Mouse (Mus musculus): Measurements from ENCODE around the gene Rbm33. TPM values are rescaled to one million over a fixed set of nuclear protein-coding genes. Genes with fewer than 3 reads are reported as not detected.
A peak's percentile ranks its signal among the peaks of the same experiment; 100 is the strongest.

Rbm33 gene
- 10 to 100 TPM; 81.4 to 86.4 TPM for total RNA-seq (2021)
- long read RNA-seq, experiment 1, partial matches to known transcripts = 1 of 7 reads
- long read RNA-seq, experiment 1, other reads (novel, unspliced or antisense) = 4 of 7 reads
- long read RNA-seq, experiment 2, transcript Rbm33-201 (7 exons, 3,955 nt) = major isoform, 7 of 22 reads
- long read RNA-seq, experiment 2, partial matches to known transcripts = 7 of 22 reads
- long read RNA-seq, experiment 2, other reads (novel, unspliced or antisense) = 7 of 22 reads

DNA sequence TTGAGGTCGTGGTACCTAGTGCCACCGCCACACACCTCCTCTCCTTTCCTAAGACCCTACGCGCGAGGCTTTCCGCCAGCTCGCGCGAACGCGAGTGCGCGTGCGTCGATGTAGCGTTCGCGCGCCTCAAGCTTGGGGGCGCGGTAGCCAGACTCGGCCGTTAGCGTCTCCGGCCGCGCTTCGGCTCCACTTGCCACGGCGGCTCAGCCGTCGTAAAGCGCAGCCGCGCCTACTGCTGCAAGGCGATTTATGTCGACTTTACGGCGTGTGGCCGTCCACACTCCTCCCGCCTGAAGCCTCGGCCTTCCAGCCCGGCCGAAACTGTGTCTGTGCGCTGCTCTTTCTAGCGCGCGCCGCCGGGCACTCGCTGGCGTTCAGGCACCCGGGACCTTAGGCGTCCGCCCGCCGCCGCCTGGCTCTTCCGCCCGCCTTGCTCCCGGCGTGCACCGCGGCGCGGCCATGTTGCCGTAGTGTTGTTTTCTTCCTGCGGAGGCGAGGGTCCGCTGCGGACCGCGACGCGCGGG, at the start of gene Rbm33:
TSS of gene Rbm33 (plus strand) at position 400 of the 524 bp plus-strand sequence.
- DNase-seq (ENCODE audit: low spot score in 2 of 2) = peak in 1 of 2 experiments; percentile 52

DNA sequence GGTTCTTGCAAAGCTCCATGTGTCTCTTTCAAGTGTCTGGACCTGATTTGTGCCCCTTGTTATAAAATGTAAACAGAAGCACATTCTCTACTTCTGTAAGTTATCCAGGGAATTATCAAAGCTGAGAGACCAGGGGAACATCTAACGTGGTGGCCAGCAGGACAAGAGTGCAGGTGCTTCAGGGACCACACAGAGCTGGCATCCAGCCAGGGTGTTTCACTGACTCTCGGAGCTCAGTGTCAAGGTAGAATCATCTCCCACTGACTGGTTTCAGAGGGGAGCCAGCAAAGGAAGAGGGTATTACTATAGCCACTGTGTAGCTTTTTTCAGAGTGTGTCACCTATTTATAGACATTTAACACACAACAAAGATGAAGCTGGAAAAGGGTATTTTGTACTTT, 49.3 kb upstream of the Rbm33 start:
- DNase-seq (ENCODE audit: low spot score in 2 of 2) = no peak

GRCm38 (mm10) chr5:28269469-28269991, 47.4 kb upstream of the Rbm33 start:
- no peak for DNase-seq (ENCODE audit: low spot score in 2 of 2)

GRCm38 (mm10) chr5:28272836-28273235, 44.1 kb upstream of the Rbm33 start:
- DNase-seq (ENCODE audit: low spot score in 2 of 2) = no peak

- no peak for DNase-seq (ENCODE audit: low spot score in 2 of 2)
These were observed 39.6 kb upstream of the Rbm33 start for GRCm38 (mm10) chr5:28277279-28277678.

GRCm38 (mm10) chr5:28289111-28289510, 27.8 kb upstream of the Rbm33 start:
- DNase-seq (ENCODE audit: low spot score in 2 of 2) = no peak

GRCm38 (mm10) chr5:28290630-28291029, 26.3 kb upstream of the Rbm33 start:
- DNase-seq (ENCODE audit: low spot score in 2 of 2) = no peak

DNA sequence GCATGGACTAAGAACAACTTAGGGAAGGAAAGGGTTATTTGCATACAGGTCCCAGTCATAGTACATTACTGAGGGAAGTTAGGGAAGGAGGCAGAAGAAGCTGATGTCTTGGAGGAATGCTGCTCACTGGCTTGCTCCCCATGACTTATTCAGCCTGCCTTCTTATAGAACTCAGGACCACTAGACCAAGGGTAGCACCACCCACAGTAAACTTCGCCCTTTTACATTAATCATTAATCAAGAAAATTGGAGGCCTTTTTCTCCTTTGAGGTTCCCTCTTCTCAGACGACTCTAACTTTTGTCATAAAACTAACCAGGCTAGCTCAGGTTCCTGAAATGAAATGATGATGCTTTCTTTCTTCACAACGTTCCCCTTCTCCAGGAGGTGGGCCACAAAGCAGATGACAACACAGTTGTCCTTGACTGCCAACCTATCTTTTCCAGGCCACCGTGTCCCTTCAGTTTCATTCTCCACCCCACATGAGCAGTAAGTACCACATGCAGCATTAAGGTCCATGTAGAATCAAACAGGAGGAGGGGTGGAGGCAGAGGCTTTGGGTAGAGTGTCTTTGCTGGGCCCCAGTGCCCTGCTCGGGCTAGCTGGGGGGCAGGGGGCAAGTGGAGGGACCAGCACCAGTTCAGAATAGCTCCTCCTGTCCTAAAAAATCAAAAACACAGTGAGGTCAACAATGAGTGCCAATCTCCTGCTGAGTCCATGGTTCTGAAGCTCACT, 25.6 kb upstream of the Rbm33 start:
- no peak for DNase-seq (ENCODE audit: low spot score in 2 of 2)

DNA sequence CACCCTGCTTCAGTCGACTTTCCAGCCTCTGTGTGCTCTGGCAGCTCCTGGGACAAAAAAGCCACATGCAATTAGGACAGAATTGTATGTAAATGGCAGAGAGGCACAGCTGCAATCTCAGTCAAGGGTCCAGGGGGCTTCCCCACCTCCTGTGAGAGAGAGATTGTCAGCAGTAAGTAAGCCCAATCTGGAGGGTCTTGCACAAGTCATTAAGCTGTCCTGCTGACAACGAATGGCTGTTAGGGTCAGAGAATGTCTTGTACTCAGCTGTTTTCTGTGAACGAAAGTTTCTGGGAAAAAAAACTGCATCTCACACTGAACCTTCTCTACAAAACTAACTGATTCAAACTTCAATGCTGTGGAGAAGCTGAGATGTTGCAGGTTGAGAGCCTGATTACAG, 24.6 kb upstream of the Rbm33 start:
- no peak for DNase-seq (ENCODE audit: low spot score in 2 of 2)

DNA sequence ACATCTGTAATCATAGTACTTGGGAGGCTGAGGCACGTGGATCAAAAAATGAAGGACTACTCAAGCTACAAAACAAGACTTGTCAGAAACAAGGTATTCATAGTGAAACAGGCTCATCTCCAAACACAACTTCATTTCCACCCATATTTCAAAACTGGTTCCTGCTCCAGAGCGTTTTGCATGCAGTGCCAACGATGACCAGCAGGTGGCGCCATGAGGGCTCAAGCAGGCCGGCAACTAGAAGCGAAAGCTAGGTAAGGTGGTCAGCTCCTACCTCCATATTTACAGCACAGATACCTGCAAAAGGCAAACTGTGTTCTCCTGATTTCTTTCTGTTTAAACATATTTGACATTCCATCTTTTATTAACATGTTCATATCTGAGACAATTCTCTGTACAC, 22.9 kb upstream of the Rbm33 start:
- DNase-seq (ENCODE audit: low spot score in 2 of 2) = peak; percentile 66 to 73

DNA sequence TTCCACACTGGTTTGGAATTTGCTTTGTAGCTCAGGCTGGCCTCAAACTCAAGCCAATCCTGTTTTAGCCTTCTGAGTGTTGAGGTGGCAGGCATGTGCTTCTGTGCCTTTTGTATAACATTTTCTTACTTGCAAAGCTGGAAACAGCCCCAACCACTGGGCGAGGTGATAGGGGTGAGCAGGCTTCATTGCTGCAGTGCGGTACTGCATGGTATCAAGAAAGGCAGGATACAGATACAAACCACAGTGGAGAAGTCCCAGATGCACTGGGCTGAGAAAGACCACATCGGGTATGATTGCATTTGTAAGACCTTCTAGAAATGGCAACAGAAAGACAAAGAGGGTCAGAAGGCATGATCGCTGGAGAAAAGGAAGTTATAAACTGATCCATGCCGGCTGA, 18.8 kb upstream of the Rbm33 start:
- no peak for DNase-seq (ENCODE audit: low spot score in 2 of 2)

DNA sequence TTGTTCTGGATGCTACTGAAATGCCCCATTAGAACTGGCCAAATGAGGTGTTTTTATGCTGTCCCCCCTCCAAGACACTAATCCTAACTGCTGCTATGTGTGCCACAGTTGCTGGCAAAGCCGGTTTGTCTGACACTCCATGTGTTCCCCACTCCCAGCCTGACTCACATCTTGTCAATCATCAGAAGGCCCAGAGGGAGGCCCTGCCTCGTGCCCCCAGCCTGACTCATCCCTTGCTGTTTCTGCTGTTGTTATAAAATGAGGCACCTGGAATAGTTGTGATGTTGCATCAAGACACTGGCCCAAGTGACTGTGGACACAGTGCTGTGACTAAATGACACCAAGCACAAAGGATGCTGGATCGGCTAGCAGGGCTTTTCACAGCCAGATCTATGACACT, 18.2 kb upstream of the Rbm33 start:
- no peak for DNase-seq (ENCODE audit: low spot score in 2 of 2)

- DNase-seq (ENCODE audit: low spot score in 2 of 2) = no peak
These were observed 17.6 kb upstream of the Rbm33 start for GRCm38 (mm10) chr5:28299346-28299745.

GRCm38 (mm10) chr5:28302671-28303070, 14.2 kb upstream of the Rbm33 start:
- DNase-seq (ENCODE audit: low spot score in 2 of 2) = no peak

DNA sequence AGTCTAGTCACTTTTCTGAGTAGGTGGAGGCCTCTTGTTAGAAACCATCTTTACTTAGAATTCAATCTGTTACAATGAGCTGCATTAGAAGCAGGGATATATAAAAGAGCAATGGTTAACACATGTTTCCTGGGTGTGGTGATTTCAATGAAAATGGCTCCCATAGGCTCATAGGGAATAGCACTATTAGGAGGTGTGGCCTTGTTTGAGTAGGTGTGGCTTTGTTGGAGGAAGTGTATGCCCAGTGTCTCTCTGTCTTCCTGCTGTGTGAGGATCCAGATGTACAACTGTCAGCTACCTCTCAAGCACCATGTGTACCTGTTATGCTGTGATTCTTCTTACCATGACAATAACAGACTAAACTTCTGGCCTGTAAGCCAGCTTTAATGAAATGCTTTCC, 12.4 kb upstream of the Rbm33 start:
- DNase-seq (ENCODE audit: low spot score in 2 of 2) = no peak

GRCm38 (mm10) chr5:28315526-28315925, 1.4 kb upstream of the Rbm33 start:
- no peak for DNase-seq (ENCODE audit: low spot score in 2 of 2)

- DNase-seq (ENCODE audit: low spot score in 2 of 2) = peak in 1 of 2 experiments; percentile 66
These were observed 685 bp upstream of the Rbm33 start for GRCm38 (mm10) chr5:28316151-28316721.

DNA sequence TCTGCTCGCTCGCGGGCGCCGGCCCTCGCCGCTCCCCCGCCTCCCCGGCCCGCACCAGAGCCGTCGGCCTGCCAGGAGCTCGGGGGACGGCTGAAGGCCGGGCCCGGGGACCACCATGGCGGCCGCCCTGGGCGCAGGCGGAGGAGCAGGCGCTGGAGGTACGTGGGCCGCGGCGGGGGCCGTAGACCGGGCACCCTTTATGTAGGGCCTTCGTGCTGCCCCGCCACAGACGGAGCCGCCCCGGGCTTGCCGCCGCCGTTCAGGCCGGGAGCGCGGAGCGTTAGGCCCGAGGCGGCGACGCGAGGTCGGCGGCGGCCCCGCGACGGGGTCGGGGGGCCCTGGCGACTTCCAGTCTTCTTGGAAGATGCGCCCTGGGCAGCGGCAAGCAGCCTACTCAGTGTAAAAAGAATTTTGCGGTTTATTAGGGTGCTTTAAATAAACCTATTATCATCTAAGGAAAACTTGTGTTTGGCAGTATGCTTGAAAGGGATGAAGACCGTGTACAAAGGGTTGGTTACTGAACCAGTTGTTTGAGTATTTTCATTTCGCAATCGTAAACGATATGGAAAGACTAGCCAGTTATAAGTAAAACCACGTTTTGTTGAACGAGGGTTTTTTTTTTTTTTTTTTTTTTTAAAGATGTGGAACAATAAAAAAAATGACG, 464 bp downstream of the Rbm33 start:
- DNase-seq (ENCODE audit: low spot score in 2 of 2) = peak in 1 of 2 experiments; percentile 22

DNA sequence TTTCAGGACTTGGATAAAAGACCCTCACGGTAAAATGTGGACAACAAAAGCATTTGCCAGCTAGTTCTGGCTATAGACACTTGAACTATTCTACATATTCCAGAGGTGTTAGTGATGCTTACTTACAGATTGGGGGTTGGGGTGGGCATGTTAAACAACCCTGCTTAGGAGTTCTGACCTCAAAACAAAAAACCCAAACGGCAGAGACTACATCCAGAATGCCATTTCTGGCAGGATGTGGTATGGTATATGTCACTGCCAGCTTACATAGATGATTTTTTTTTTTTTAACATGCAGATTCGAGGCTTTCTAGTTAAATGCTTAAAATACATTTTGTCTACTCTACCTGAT, 971 bp downstream of the Rbm33 start:
- no peak for DNase-seq (ENCODE audit: low spot score in 2 of 2)

DNA sequence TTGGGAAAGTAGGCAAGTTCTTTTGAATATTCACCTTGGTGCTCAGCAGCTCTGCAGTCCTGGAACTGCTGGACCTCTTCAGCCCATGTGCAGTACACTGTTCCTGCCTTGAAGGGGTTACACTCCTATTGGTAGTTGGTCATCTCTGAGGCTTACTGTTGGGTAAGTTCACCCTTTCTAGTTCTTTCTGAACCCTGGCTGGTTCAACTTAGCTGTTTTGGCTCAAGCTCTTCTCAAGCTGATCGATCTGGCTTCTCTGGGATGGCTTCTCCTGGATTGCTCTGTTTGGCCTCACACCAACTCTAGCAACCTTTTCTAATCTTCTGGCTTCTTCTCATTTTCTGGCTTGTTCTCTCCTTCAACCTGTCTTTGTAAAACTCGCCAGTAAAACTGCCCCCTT, 1.8 kb downstream of the Rbm33 start:
- no peak for DNase-seq (ENCODE audit: low spot score in 2 of 2)

DNA sequence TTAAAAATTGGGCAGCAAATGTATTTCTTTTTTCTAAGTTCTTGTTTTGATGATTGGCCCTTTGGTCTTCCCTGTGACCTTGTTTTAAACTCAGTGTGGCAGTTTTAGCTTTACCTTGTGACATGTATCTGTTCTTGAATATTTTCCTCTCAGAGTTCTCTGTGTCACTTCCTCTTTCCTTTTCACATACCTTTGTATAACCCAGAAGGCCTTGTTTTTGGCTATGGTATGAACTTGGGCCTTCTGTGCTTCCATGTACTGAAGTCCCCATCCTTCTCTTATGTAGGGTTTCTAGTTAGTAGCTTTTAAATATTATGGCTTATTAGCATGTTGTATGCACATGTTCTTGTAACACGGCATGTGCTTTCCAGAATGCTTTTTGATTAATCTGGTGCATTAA, 4.8 kb downstream of the Rbm33 start:
- no peak for DNase-seq (ENCODE audit: low spot score in 2 of 2)

- no peak for DNase-seq (ENCODE audit: low spot score in 2 of 2)
These were observed 5.3 kb downstream of the Rbm33 start for GRCm38 (mm10) chr5:28322189-28322588.
